ENCODE assay signal across 21 mouse cellular contexts in genomic region chr10:69467182-69467581, GRCm38 (mm10).
A peak's percentile ranks its signal among the peaks of the same experiment; 100 is the strongest.
DNase-seq lines count a peak whose midpoint lies in the region; ATAC-seq lines count a peak whose summit lies in the region.
"Had no signal": no experiment of that assay in that cellular context is flagged by ENCODE, and none has a peak within 500 bp of the region (broad histone marks: within the 10 kb centered on the region; RNA-seq: fewer than 3 reads in every experiment).

No protein-coding gene starts in this region.

- H3K4me1 ChIP-seq in forebrain, embryonic 13.5 days, result peaks cover 56% of the 10 kb centered on the region
- H3K4me1 ChIP-seq in forebrain, embryonic 11.5 days (replicated peaks; ENCODE audit: control insufficient read depth, insufficient read depth, low read length), result peaks cover 6% of the 10 kb centered on the region; the same call in 1 of the 2 replicates
- peaks cover 25% of the 10 kb centered on the region for H3K4me1 ChIP-seq in forebrain, embryonic 14.5 days (ENCODE audit: control insufficient read depth, insufficient read depth, low read length)
- peaks cover 27% of the 10 kb centered on the region for H3K4me1 ChIP-seq in hindbrain, embryonic 16.5 days (ENCODE audit: control insufficient read depth, insufficient read depth, low read depth, low read length)
- H3K4me1 ChIP-seq in neural tube, embryonic 13.5 days (replicated peaks), result peaks cover 52% of the 10 kb centered on the region
- H3K4me1 ChIP-seq: heart, embryonic 13.5 days had no signal

- no peaks in the 10 kb centered on the region for H3K9me3 ChIP-seq in forebrain, embryonic 13.5 days (replicated peaks)
- H3K9me3 ChIP-seq in forebrain, embryonic 11.5 days (ENCODE audit: control insufficient read depth, low read length), result no peaks in the 10 kb centered on the region
- no peaks in the 10 kb centered on the region for H3K9me3 ChIP-seq in forebrain, embryonic 14.5 days (replicated peaks; ENCODE audit: control insufficient read depth, low read length)
- no peaks in the 10 kb centered on the region for H3K9me3 ChIP-seq in hindbrain, embryonic 16.5 days (ENCODE audit: control insufficient read depth, low read length)
- no peaks in the 10 kb centered on the region for H3K9me3 ChIP-seq in neural tube, embryonic 13.5 days
- H3K9me3 ChIP-seq: embryonic facial prominence, embryonic 12.5 days; heart, embryonic 13.5 days had no signal

- DNase-seq in forebrain, embryonic 11.5 days (ENCODE audit: low spot score), result no peak
- peak; percentile 52 for DNase-seq in forebrain, embryonic 14.5 days (ENCODE audit: low spot score)
- no peak for DNase-seq in gastrocnemius, adult 18-20 months (ENCODE audit: low spot score)
- DNase-seq in embryo, embryonic 10 days (ENCODE audit: low spot score), result no peak
- DNase-seq: cerebellum, adult 11 months; cerebellum, postnatal 36 days; heart, postnatal 4 days; kidney, adult 11 months; kidney, postnatal 36 days; lung, embryonic 14.5 days; thymus, adult 2 months had no signal

- no peak overlapping the region for H3K4me2 ChIP-seq in forebrain, embryonic 13.5 days
- no peak overlapping the region for H3K4me2 ChIP-seq in forebrain, embryonic 11.5 days (ENCODE audit: low read depth, low read length, severe bottlenecking)
- no peak overlapping the region for H3K4me2 ChIP-seq in forebrain, embryonic 14.5 days (ENCODE audit: low read length)
- no peak overlapping the region for H3K4me2 ChIP-seq in hindbrain, embryonic 16.5 days (ENCODE audit: low read length)
- 0 out of 2 replicates have a peak overlapping the region, but pooled peaks have one; percentile 2 for H3K4me2 ChIP-seq in neural tube, embryonic 13.5 days
- H3K4me2 ChIP-seq: embryonic facial prominence, embryonic 12.5 days; heart, embryonic 13.5 days; liver, embryonic 11.5 days; lung, embryonic 14.5 days had no signal

- no peak overlapping the region for H3K4me3 ChIP-seq in forebrain, embryonic 13.5 days
- no peak overlapping the region for H3K4me3 ChIP-seq in forebrain, embryonic 11.5 days (ENCODE audit: low read depth, low read length)
- no peak overlapping the region for H3K4me3 ChIP-seq in forebrain, embryonic 14.5 days (ENCODE audit: low read depth, low read length)
- no peak overlapping the region for H3K4me3 ChIP-seq in hindbrain, embryonic 16.5 days (ENCODE audit: low read length)
- H3K4me3 ChIP-seq in neural tube, embryonic 13.5 days, result no peak overlapping the region
- H3K4me3 ChIP-seq: embryonic facial prominence, embryonic 12.5 days; heart, embryonic 13.5 days; myocyte had no signal

- ATAC-seq in forebrain, embryonic 13.5 days, result peak; percentile 7; the same call in 1 of the 2 replicates
- no peak for ATAC-seq in forebrain, embryonic 11.5 days (replicated peaks; ENCODE audit: low FRiP score)
- ATAC-seq in forebrain, embryonic 14.5 days, result no peak
- no peak for ATAC-seq in hindbrain, embryonic 16.5 days
- peak; percentile 72 for ATAC-seq in neural tube, embryonic 13.5 days (ENCODE audit: low read depth)
- ATAC-seq in megakaryocyte-erythroid progenitor cell, adult 5-6 weeks (replicated peaks; ENCODE audit: low FRiP score, low TSS enrichment, poor library complexity, severe bottlenecking), result no peak
- ATAC-seq: activated CD4-positive, CD25-positive, alpha-beta regulatory T cell, adult 4 months had no signal

- peak overlapping the region; percentile 90 for H3K27ac ChIP-seq in forebrain, embryonic 13.5 days
- H3K27ac ChIP-seq in forebrain, embryonic 11.5 days (ENCODE audit: low read depth, low read length), result no peak overlapping the region
- peak overlapping the region; percentile 86 for H3K27ac ChIP-seq in forebrain, embryonic 14.5 days (ENCODE audit: low read depth, low read length)
- peak overlapping the region; percentile 73; the same call in 1 of the 2 replicates for H3K27ac ChIP-seq in hindbrain, embryonic 16.5 days (ENCODE audit: low read depth, low read length)
- peak overlapping the region; percentile 94 for H3K27ac ChIP-seq in neural tube, embryonic 13.5 days (replicated peaks)
- H3K27ac ChIP-seq: embryonic facial prominence, embryonic 12.5 days; heart, embryonic 13.5 days; macrophage had no signal

- no peaks in the 10 kb centered on the region for H3K36me3 ChIP-seq in forebrain, embryonic 13.5 days (ENCODE audit: poor library complexity, severe bottlenecking)
- no peaks in the 10 kb centered on the region for H3K36me3 ChIP-seq in forebrain, embryonic 11.5 days (ENCODE audit: control insufficient read depth, insufficient read depth, low read length)
- no peaks in the 10 kb centered on the region for H3K36me3 ChIP-seq in forebrain, embryonic 14.5 days (ENCODE audit: control insufficient read depth, insufficient read depth, low read length)
- H3K36me3 ChIP-seq in hindbrain, embryonic 16.5 days (ENCODE audit: control insufficient read depth, insufficient read depth, low read length), result no peaks in the 10 kb centered on the region
- no peaks in the 10 kb centered on the region for H3K36me3 ChIP-seq in neural tube, embryonic 13.5 days
- H3K36me3 ChIP-seq: embryonic facial prominence, embryonic 12.5 days; heart, embryonic 13.5 days had no signal

- WGBS in forebrain, embryonic 13.5 days, result 71% methylated on average over 2 of the region's 2 CpGs
- 80% methylated on average over 2 of the region's 2 CpGs for WGBS in forebrain, embryonic 11.5 days
- 48% methylated on average over 2 of the region's 2 CpGs for WGBS in forebrain, embryonic 14.5 days
- 26% methylated on average over 2 of the region's 2 CpGs for WGBS in hindbrain, embryonic 16.5 days
- WGBS in neural tube, embryonic 13.5 days, result 28% methylated on average over 2 of the region's 2 CpGs

- no peak overlapping the region for H3K9ac ChIP-seq in forebrain, embryonic 13.5 days
- no peak overlapping the region for H3K9ac ChIP-seq in forebrain, embryonic 11.5 days (ENCODE audit: low read length)
- H3K9ac ChIP-seq in forebrain, embryonic 14.5 days (ENCODE audit: low read length), result no peak overlapping the region
- no peak overlapping the region for H3K9ac ChIP-seq in hindbrain, embryonic 16.5 days (ENCODE audit: low read depth, low read length)
- no peak overlapping the region for H3K9ac ChIP-seq in neural tube, embryonic 13.5 days
- H3K9ac ChIP-seq: embryonic facial prominence, embryonic 12.5 days; heart, embryonic 13.5 days; lung, embryonic 14.5 days had no signal

- no peaks in the 10 kb centered on the region for H3K27me3 ChIP-seq in forebrain, embryonic 13.5 days
- no peaks in the 10 kb centered on the region for H3K27me3 ChIP-seq in forebrain, embryonic 11.5 days (ENCODE audit: control insufficient read depth, insufficient read depth, low read length)
- no peaks in the 10 kb centered on the region for H3K27me3 ChIP-seq in forebrain, embryonic 14.5 days (replicated peaks; ENCODE audit: control insufficient read depth, insufficient read depth, low read length)
- no peaks in the 10 kb centered on the region for H3K27me3 ChIP-seq in hindbrain, embryonic 16.5 days (replicated peaks; ENCODE audit: control insufficient read depth, insufficient read depth, low read length)
- H3K27me3 ChIP-seq in neural tube, embryonic 13.5 days, result no peaks in the 10 kb centered on the region
- H3K27me3 ChIP-seq: embryonic facial prominence, embryonic 12.5 days had no signal

Comparison
In these comparisons a context has a peak if more than half of its experiments do, and no peak if none do; other contexts are left out.
1. ATAC-seq: peak in forebrain, embryonic 13.5 days (single experiment) and neural tube, embryonic 13.5 days (single experiment); none in forebrain, embryonic 11.5 days (single experiment), forebrain, embryonic 14.5 days (single experiment), hindbrain, embryonic 16.5 days (single experiment) and megakaryocyte-erythroid progenitor cell, adult 5-6 weeks (single experiment).